Mouse (Mus musculus): Measurements from ENCODE around the gene Sez6l. TPM values are rescaled to one million over a fixed set of nuclear protein-coding genes. Genes with fewer than 3 reads are reported as not detected.

Gene Sez6l
- total and polyA plus RNA-seq, 2 experiments from 2014 or later: 48.4 to 73.8 TPM

DNA sequence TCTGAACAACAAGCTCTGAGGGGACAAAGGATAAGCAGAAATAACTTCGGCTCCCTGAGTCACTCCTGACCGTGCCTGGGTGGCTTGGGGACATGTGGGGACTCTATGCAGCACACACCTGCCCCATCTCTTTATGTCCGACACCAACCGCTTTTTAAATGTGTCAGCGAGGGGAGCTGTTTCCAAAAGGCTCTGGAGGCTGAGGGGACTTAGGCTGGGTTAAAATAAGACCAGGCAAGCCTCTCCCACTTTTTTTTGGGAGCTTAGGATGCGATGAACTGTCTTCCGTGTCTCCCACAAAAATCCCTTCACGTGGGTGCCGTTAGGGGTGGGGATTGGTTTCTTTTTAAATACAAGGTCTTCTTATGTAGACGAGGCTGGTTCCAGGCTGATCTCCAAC lies 22.5 kb downstream of the Sez6l start:
- H3K4me3 ChIP-seq (ENCODE audit: low read depth, low read length): no peak overlapping the region
- DNase-seq (no peak), ATAC-seq (no peak)
- no peaks in the 10 kb centered on the region for H3K27me3 ChIP-seq (ENCODE audit: insufficient read depth, low read length)
- 0 out of 2 replicates have a peak, but pooled peaks cover 4% of the 10 kb centered on the region for H3K36me3 ChIP-seq (ENCODE audit: insufficient read depth)
- no peak for TF ChIP-seq CTCF (IDR thresholded peaks at IDR 0.05; ENCODE audit: low read depth)
- no peak overlapping the region for H3K27ac ChIP-seq (ENCODE audit: low read depth, low read length)
- WGBS: 70% methylated on average over 10 of the region's 10 CpGs
- peaks cover 22% of the 10 kb centered on the region for H3K4me1 ChIP-seq (ENCODE audit: insufficient read depth)
- H3K9ac ChIP-seq: no peak overlapping the region
- no peak overlapping the region for H3K4me2 ChIP-seq (ENCODE audit: low read depth)
- H3K9me3 ChIP-seq (ENCODE audit: low read length): no peaks in the 10 kb centered on the region

DNA sequence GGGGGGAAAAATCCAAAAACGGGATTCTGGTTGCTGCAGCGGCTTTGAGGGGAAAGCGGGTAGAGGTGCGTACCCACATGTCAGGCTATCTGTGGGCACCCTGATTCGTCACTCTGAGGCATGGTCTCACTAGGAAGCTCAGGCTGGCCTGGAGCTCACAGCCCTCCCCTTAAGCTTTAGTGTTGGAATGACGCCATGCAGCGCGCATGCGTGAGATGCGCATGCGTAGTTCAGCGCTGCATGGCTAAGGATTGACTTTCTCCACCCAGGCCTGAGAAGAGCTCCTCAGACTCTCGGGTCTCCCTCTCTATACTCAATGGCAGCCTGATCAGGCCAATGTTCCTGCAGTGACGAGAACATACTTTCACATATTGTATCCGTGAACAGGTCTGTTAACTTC lies 24.2 kb downstream of the Sez6l start:
- Histone ChIP-seq H3K27me3 (ENCODE audit: insufficient read depth, low read length) (no peaks in the 10 kb centered on the region), H3K9me3 (ENCODE audit: low read length) (no peaks in the 10 kb centered on the region), H3K9ac (no peak overlapping the region), H3K27ac (ENCODE audit: low read depth, low read length) (peak overlapping the region; percentile 21), H3K4me2 (ENCODE audit: low read depth) (no peak overlapping the region), H3K4me1 (ENCODE audit: insufficient read depth) (peaks cover 29% of the 10 kb centered on the region), H3K4me3 (ENCODE audit: low read depth, low read length) (no peak overlapping the region), H3K36me3 (ENCODE audit: insufficient read depth) (no peaks in the 10 kb centered on the region)
- DNase-seq (peak; percentile 46), ATAC-seq (no peak)
- WGBS: 85% methylated on average over 15 of the region's 15 CpGs
- no peak for TF ChIP-seq CTCF (IDR thresholded peaks at IDR 0.05; ENCODE audit: low read depth)

DNA sequence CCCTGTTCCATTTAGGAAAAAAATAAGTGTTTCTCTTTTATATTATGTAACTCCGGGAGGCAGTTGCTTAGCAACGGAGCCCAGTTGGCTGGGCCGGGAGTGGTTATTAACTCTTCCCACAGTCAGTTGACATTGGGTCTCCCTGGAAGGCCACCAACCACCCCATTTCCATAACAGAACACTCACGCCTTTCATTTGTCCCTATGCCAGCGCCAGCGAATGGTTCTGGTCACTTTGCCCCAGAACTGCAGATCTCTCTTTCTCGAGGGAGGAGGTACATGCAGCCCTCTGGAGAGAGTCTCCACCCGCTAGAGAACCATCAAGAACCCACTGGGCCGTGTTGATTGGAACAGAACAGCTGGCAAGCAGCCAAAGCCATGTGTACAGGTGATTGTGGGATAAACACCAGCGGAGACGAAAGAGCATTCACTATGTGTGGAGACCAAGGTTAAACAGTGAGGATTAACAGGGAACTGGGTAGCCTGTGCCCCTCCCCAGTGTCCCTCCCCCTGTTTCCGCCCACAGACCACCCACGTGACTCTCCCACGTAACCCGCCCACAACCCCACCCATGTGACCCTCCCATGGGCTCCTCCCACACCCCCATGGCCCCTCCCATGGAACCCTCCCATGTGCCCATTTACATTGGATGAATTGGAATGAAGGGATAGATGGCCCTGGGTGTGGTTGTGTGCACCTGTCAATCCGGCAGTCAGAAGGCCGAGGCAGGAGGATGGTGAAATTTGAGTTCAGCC lies 24.8 kb downstream of the Sez6l start:
- Histone ChIP-seq H3K9me3 (ENCODE audit: low read length) (no peaks in the 10 kb centered on the region), H3K36me3 (ENCODE audit: insufficient read depth) (no peaks in the 10 kb centered on the region), H3K4me1 (ENCODE audit: insufficient read depth) (peaks cover 29% of the 10 kb centered on the region), H3K27me3 (ENCODE audit: insufficient read depth, low read length) (no peaks in the 10 kb centered on the region), H3K27ac (ENCODE audit: low read depth, low read length) (peak overlapping the region; percentile 75), H3K4me3 (ENCODE audit: low read depth, low read length) (no peak overlapping the region), H3K4me2 (ENCODE audit: low read depth) (peak overlapping the region; percentile 35), H3K9ac (no peak overlapping the region)
- no peak for TF ChIP-seq CTCF (IDR thresholded peaks at IDR 0.05; ENCODE audit: low read depth)
- WGBS: 27% methylated on average over 17 of the region's 17 CpGs
- ATAC-seq (peak; percentile 82), DNase-seq (peak; percentile 87)

DNA sequence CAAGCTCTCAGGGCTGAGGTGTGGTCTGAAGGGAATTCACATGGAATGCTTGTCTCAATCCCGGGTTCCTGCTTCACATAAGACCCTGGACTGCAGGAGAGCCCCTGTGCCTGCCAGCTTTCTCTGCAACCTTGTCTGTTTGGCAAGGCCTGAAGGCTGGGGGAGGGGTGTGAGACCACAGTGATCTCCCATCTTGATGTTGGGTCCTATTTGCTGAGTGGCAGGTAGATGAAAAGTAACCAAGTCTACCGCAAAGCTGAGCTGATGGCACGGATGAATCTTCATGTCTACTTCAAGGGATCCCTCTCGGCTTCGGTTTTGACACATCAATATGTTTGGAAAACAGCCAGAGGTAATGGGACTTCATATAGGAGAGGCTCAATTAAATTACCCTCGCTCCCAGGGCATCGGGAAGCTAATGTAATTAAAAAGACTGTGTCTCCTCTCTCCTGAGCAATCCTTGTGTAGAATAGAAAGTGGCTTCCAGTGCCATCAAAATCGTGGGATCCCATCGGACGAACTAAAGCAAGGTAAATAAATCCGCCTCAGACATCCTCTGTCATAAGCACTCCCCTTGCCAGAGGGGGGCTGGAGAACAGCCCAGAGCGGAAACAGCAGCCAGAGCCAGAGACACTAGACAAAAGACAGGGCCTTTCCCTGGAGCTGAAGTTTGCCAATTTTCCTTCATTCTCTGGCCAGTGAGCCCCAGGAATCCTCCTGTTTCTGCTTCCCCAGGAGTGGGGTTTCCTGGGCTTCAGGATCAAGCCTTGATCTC lies 28.0 kb downstream of the Sez6l start:
- peaks cover 29% of the 10 kb centered on the region for H3K4me1 ChIP-seq (ENCODE audit: insufficient read depth)
- H3K36me3 ChIP-seq (ENCODE audit: insufficient read depth): no peaks in the 10 kb centered on the region
- H3K27me3 ChIP-seq (ENCODE audit: insufficient read depth, low read length): no peaks in the 10 kb centered on the region
- peak; percentile 39; the same call in 1 of the 2 replicates for ATAC-seq
- no peak overlapping the region for H3K4me2 ChIP-seq (ENCODE audit: low read depth)
- DNase-seq: peak; percentile 73
- no peak for TF ChIP-seq CTCF (IDR thresholded peaks at IDR 0.05; ENCODE audit: low read depth)
- H3K27ac ChIP-seq (ENCODE audit: low read depth, low read length): no peak overlapping the region; the same call in 1 of the 2 replicates
- H3K9me3 ChIP-seq (ENCODE audit: low read length): no peaks in the 10 kb centered on the region
- peak overlapping the region; percentile 10; the same call in 1 of the 2 replicates for H3K9ac ChIP-seq
- WGBS: 23% methylated on average over 12 of the region's 12 CpGs
- no peak overlapping the region for H3K4me3 ChIP-seq (ENCODE audit: low read depth, low read length)

DNA sequence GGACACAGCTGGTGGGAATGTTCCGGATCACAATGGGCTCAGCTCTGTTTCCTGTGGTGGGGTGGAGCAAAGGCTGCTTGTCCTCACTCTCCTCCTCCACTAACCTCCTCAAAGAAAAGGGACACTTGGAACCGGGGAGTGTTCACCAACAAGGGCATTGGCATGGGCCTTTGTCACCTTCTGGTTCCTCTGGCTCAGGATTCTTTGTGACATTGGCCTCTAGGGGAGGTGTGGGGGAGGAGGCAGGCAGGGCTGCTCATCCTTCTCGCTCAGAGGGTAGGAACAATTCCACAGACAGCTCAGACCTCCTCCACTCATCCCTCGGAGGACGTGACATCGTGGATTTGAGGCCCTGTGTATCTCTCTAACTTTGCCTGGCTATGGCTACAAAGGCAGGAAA lies 30.2 kb downstream of the Sez6l start:
- Histone ChIP-seq H3K4me3 (ENCODE audit: low read depth, low read length) (no peak overlapping the region), H3K9ac (no peak overlapping the region), H3K36me3 (ENCODE audit: insufficient read depth) (no peaks in the 10 kb centered on the region), H3K27ac (ENCODE audit: low read depth, low read length) (no peak overlapping the region), H3K4me2 (ENCODE audit: low read depth) (no peak overlapping the region), H3K27me3 (ENCODE audit: insufficient read depth, low read length) (no peaks in the 10 kb centered on the region), H3K9me3 (ENCODE audit: low read length) (no peaks in the 10 kb centered on the region), H3K4me1 (ENCODE audit: insufficient read depth) (peaks cover 20% of the 10 kb centered on the region)
- ATAC-seq: no peak
- 0 out of 2 replicates have a peak, but pooled peaks have one; percentile 12 for TF ChIP-seq CTCF (IDR thresholded peaks at IDR 0.05; ENCODE audit: low read depth)
- DNase-seq: no peak
- 61% methylated on average over 6 of the region's 6 CpGs for WGBS

DNA sequence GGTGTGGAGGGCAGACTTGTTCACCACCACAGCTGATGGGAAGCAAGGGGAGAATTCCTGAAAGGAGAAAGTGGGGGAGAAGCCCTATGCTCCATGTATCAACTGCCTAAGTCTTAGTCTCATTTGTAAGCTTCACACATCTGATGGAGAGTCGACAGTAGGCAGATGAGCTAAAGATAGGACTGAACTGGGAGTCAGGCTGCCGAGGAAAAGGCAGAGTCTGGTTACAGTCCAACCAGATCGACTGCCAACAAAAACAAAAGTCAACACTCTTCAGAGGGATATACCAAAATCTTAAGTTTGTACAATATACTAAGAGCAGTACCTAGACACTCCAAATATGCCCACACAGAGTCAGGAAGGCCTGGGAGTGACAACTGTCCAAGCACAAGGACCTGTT lies 38.7 kb downstream of the Sez6l start:
- Histone ChIP-seq H3K9ac (no peak overlapping the region), H3K4me2 (ENCODE audit: low read depth) (no peak overlapping the region), H3K4me3 (ENCODE audit: low read depth, low read length) (no peak overlapping the region), H3K27me3 (ENCODE audit: insufficient read depth, low read length) (no peaks in the 10 kb centered on the region), H3K4me1 (ENCODE audit: insufficient read depth) (no peaks in the 10 kb centered on the region; the same call in 1 of the 2 replicates), H3K9me3 (ENCODE audit: low read length) (no peaks in the 10 kb centered on the region), H3K36me3 (ENCODE audit: insufficient read depth) (no peaks in the 10 kb centered on the region), H3K27ac (ENCODE audit: low read depth, low read length) (no peak overlapping the region)
- peak; percentile 23 for ATAC-seq
- 51% methylated on average over 3 of the region's 3 CpGs for WGBS
- no peak for TF ChIP-seq CTCF (IDR thresholded peaks at IDR 0.05; ENCODE audit: low read depth)
- no peak for DNase-seq

DNA sequence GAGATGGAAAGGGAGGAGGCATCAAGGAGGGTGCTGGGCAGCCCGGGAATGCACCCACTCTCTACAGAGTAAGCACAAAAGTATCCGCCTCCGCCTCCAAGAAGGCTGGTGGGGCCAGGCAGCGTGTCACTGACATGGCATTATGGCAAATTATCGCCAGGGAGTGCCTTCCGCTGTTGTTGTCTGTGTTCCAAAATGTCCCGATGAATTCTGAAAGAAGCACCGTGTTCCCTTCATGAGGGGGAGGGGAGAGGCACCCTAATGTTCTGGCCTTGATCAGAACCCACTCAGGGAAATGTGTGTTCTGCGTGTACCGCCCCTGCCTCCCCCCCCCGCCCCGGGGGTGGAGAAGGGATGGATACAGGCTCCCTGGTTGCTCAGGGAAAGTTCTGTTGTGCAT lies 41.1 kb downstream of the Sez6l start:
- no peak for TF ChIP-seq CTCF (IDR thresholded peaks at IDR 0.05; ENCODE audit: low read depth)
- Histone ChIP-seq H3K4me2 (ENCODE audit: low read depth) (no peak overlapping the region), H3K27ac (ENCODE audit: low read depth, low read length) (no peak overlapping the region), H3K9ac (no peak overlapping the region), H3K27me3 (ENCODE audit: insufficient read depth, low read length) (no peaks in the 10 kb centered on the region), H3K36me3 (ENCODE audit: insufficient read depth) (no peaks in the 10 kb centered on the region), H3K4me3 (ENCODE audit: low read depth, low read length) (no peak overlapping the region), H3K9me3 (ENCODE audit: low read length) (no peaks in the 10 kb centered on the region), H3K4me1 (ENCODE audit: insufficient read depth) (no peaks in the 10 kb centered on the region)
- 65% methylated on average over 12 of the region's 12 CpGs for WGBS
- ATAC-seq (no peak), DNase-seq (no peak)

Data from forebrain, postnatal 0 days (tissue).